Mouse (Mus musculus) C2C12 (cell line): ENCODE measurements around the gene Xiap. TPM values are rescaled to one million over a fixed set of nuclear protein-coding genes. Genes with fewer than 3 reads are reported as not detected.

Experiments used
- H3K27me3 ChIP-seq: one replicate; pipeline ENCODE4 v1.6.1; 2011; ENCODE audit not compliant: control insufficient read depth, insufficient read depth, insufficient read length
- H3K36me3 ChIP-seq: one replicate; pipeline ENCODE4 v1.6.1; 2011; ENCODE audit not compliant: control insufficient read depth, insufficient read depth
- H3K4me3 ChIP-seq: one replicate; pipeline ENCODE4 v1.5.1; 2011; ENCODE audit warnings: mild to moderate bottlenecking, control low read depth; ENCODE audit not compliant: poor library complexity, insufficient read depth, severe bottlenecking
- H3K79me2 ChIP-seq: one replicate; pipeline ENCODE4 v1.6.1; 2011; ENCODE audit not compliant: control insufficient read depth, insufficient read depth
- H3K79me3 ChIP-seq: one replicate; pipeline ENCODE4 v1.6.1; 2011; ENCODE audit warnings: low read depth, control low read depth
- H3ac ChIP-seq: one replicate; pipeline ENCODE3; 2011; ENCODE audit warnings: low read depth; ENCODE audit not compliant: control insufficient read depth, insufficient read length
- CEBPB ChIP-seq: IDR thresholded peaks from one replicate; pipeline ENCODE4 v1.6.1; 2011; ENCODE audit warnings: low read depth, mild to moderate bottlenecking, control low read depth, moderate library complexity
- CTCF ChIP-seq: IDR thresholded peaks from one replicate; pipeline ENCODE4 v1.5.1; 2011; ENCODE audit not compliant: control insufficient read depth, insufficient read depth, insufficient read length
- FOSL1 ChIP-seq: IDR thresholded peaks from one replicate; pipeline ENCODE4 v1.8.0; 2011; ENCODE audit warnings: mild to moderate bottlenecking, low read length; ENCODE audit not compliant: poor library complexity, insufficient read depth, severe bottlenecking
- MAX ChIP-seq: IDR thresholded peaks from one replicate; pipeline ENCODE4 v1.6.1; 2011; ENCODE audit warnings: mild to moderate bottlenecking, control low read depth
- MYOD1 ChIP-seq: IDR thresholded peaks from one replicate; pipeline ENCODE4 v1.6.1; 2011; ENCODE audit warnings: low read depth; ENCODE audit not compliant: control insufficient read depth, insufficient read length
- MYOG ChIP-seq: IDR thresholded peaks from one replicate; pipeline ENCODE4 v1.6.1; 2011; ENCODE audit not compliant: control insufficient read depth, insufficient read length; ENCODE audit errors: extremely low read depth
- USF1 ChIP-seq: IDR thresholded peaks from one replicate; pipeline ENCODE4 v1.6.1; 2011; ENCODE audit warnings: low read depth, mild to moderate bottlenecking, control low read depth, moderate library complexity
- polyA plus RNA-seq: library from polyadenylated mRNA; unstranded; fragments of >200 nt; fragmentation: generic; extraction: Trizol; gene quantifications from one replicate; pipeline ENCODE4 v1.2.1, GENCODE M21; 2012; ENCODE audit warnings: missing spikeins

Xiap gene
- polyA plus RNA-seq, 1 experiment = 4.6 TPM

DNA sequence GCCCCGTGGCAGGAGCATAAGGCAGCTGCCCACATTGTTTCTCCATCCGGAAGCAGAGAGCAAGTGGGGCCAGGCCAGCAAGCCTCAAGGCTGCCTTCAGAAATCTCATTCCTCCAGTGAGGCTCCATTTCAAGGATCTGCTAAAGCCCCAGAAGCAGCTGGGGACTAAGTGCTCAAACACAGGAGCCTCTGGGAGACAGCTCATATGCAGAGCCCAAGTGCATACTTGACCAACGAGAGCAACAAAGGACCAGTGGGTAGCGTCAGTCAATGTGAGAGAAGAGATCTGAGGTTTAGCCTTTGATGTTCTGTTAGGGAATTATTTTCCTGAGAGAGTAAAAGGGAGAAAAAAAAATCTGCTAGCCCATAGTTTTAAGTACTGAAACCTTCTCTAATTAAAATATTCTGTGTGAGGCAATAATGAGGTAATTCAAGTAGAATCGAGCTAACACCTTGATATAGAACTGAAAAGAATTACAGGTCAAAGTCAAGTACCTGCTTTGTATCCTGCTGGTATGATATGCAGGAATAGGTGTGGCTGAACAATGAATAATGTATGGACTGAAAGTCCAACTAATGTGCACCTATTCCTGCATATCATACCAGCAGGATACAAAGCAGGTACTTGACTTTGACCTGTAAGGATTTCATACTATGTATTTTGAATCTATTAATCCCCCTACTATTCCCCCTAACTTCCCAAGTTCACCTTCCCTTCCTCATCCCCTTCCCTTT is 65.7 kb downstream of the Xiap start:
- TF ChIP-seq CTCF (no peak), CEBPB (no peak), MYOD1 (no peak), MAX (no peak), FOSL1 (no peak), USF1 (no peak), MYOG (no peak)
- Histone ChIP-seq H3ac (no peak overlapping the region), H3K36me3 (no peaks in the 10 kb centered on the region)

DNA sequence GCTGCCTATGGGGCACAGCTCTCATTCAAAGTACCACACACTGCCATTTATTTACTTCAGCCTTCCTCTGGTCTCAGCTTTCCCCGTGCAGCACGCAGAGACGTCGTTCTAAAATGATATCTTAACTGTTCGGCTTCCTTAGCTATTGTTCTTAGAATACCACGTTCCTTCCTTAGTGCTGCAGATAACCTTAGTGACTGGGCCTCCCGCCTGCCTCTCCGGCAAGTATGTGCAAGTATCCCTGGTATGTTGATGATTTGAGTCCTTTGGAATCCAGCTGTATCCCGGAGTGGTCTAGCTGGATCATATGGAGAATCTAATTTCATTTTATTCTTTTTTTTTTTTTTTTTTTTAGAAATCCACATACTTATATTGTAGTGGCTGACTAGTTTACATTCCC is 80.4 kb downstream of the Xiap start:
- no peak for TF ChIP-seq CEBPB
- TF ChIP-seq MYOD1 = no peak
- no peak for TF ChIP-seq MYOG
- TF ChIP-seq CTCF = no peak
- TF ChIP-seq USF1 = no peak
- no peak for TF ChIP-seq MAX
- TF ChIP-seq FOSL1 = no peak
- no peaks in the 10 kb centered on the region for H3K79me3 ChIP-seq
- H3ac ChIP-seq = no peak overlapping the region
- H3K27me3 ChIP-seq = no peaks in the 10 kb centered on the region
- no peak overlapping the region for H3K4me3 ChIP-seq
- no peaks in the 10 kb centered on the region for H3K79me2 ChIP-seq
- no peaks in the 10 kb centered on the region for H3K36me3 ChIP-seq

More for the DNA sequence above, 65.7 kb downstream of the Xiap start:
- Histone ChIP-seq H3K27me3 (no peaks in the 10 kb centered on the region), H3K4me3 (no peak overlapping the region), H3K79me2 (no peaks in the 10 kb centered on the region), H3K79me3 (no peaks in the 10 kb centered on the region)

- no peaks in the 10 kb centered on the region for H3K79me2 ChIP-seq
- no peaks in the 10 kb centered on the region for H3K36me3 ChIP-seq
- H3K27me3 ChIP-seq = no peaks in the 10 kb centered on the region
- no peak for TF ChIP-seq MAX
- no peak for TF ChIP-seq CEBPB
- no peak for TF ChIP-seq MYOD1
- no peak for TF ChIP-seq USF1
- no peak for TF ChIP-seq MYOG
- TF ChIP-seq FOSL1 = no peak
- TF ChIP-seq CTCF = no peak
- no peaks in the 10 kb centered on the region for H3K79me3 ChIP-seq
- no peak overlapping the region for H3ac ChIP-seq
- no peak overlapping the region for H3K4me3 ChIP-seq
Observed at GRCm38 (mm10) chrX:42142620-42143019, 83.1 kb downstream of the Xiap start.

DNA sequence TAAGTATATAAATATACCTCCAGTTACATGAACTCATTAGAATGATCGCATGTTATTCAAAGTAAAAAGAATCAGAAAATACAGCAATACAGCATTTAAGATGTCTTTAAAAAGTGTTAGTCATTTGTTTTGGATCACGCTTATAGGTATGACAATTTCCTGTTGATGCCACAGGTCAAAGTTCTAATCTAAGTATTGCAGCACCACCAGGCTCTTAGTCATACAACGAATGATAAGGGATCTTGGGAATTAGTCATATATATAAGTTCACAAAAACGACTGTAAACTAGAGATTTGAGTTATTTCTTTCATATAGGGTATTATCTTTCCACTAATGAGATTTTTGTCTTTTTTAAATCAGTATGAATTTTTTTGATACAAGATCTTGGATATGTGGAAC is 84.5 kb downstream of the Xiap start:
- Histone ChIP-seq H3K79me3 (no peaks in the 10 kb centered on the region), H3K4me3 (no peak overlapping the region), H3K36me3 (no peaks in the 10 kb centered on the region), H3K79me2 (no peaks in the 10 kb centered on the region), H3ac (no peak overlapping the region), H3K27me3 (no peaks in the 10 kb centered on the region)
- TF ChIP-seq CEBPB (no peak), USF1 (no peak), MAX (no peak), FOSL1 (no peak), CTCF (no peak), MYOD1 (no peak), MYOG (no peak)

GRCm38 (mm10) chrX:42148016-42148451 is 88.6 kb downstream of the Xiap start:
- Histone ChIP-seq H3ac (no peak overlapping the region), H3K27me3 (no peaks in the 10 kb centered on the region), H3K4me3 (no peak overlapping the region), H3K36me3 (no peaks in the 10 kb centered on the region), H3K79me3 (peaks cover 18% of the 10 kb centered on the region), H3K79me2 (peaks cover 24% of the 10 kb centered on the region)
- no peak for TF ChIP-seq USF1
- no peak for TF ChIP-seq CTCF
- no peak for TF ChIP-seq CEBPB
- no peak for TF ChIP-seq MYOD1
- TF ChIP-seq MYOG = no peak
- TF ChIP-seq MAX = no peak
- TF ChIP-seq FOSL1 = no peak
